Mouse (Mus musculus): Measurements from ENCODE around the gene Scarb1. TPM values are rescaled to one million over a fixed set of nuclear protein-coding genes. Genes with fewer than 3 reads are reported as not detected.

Gene Scarb1
- polyA plus RNA-seq, 1 experiment from 2014 or later, result 58.0 TPM

DNA sequence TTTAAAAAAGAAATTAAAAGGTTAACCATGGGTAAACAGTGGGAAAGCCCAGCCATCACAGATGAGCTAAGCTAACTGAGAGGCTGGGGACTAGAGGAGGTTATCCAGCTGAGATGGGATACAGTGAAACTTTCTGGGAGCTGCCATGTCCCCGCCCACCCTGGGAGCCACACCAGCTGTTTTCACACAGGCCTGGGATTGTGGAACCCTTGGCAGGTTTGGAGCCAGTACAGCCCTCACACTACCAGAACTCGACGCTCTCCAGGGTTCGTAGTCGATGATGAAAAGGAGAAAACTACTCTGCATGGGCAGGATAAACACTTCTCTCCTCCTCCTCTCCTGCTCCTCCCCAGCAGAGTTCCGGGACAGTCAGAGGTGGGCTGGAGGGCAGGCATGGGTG, 105.0 kb downstream of the Scarb1 start:
- Histone ChIP-seq H3K9me3 (ENCODE audit: low read depth, low read length) (no peaks in the 10 kb centered on the region), H3K27me3 (ENCODE audit: insufficient read depth, low read length) (no peaks in the 10 kb centered on the region), H3K36me3 (ENCODE audit: insufficient read depth) (no peaks in the 10 kb centered on the region), H3K4me1 (ENCODE audit: insufficient read depth) (no peaks in the 10 kb centered on the region), H3K27ac (ENCODE audit: low read depth) (no peak overlapping the region), H3K4me3 (ENCODE audit: low read depth, low read length) (no peak overlapping the region), H3K4me2 (no peak overlapping the region), H3K9ac (no peak overlapping the region)
- DNase-seq, result peak; percentile 67
- 25% methylated on average over 6 of the region's 6 CpGs for WGBS
- peak; percentile 53; the same call in 1 of the 2 replicates for ATAC-seq (ENCODE audit: insufficient read depth)
- TF ChIP-seq CTCF (IDR thresholded peaks at IDR 0.05; ENCODE audit: low read depth), result no peak

- ATAC-seq (ENCODE audit: insufficient read depth) (no peak), DNase-seq (peak; percentile 34)
- H3K27ac ChIP-seq (ENCODE audit: low read depth), result no peak overlapping the region
- no peaks in the 10 kb centered on the region for H3K27me3 ChIP-seq (ENCODE audit: insufficient read depth, low read length)
- no peak overlapping the region for H3K4me2 ChIP-seq
- H3K9me3 ChIP-seq (ENCODE audit: low read depth, low read length), result no peaks in the 10 kb centered on the region
- peak; percentile 45 for TF ChIP-seq CTCF (IDR thresholded peaks at IDR 0.05; ENCODE audit: low read depth)
- no peaks in the 10 kb centered on the region for H3K36me3 ChIP-seq (ENCODE audit: insufficient read depth)
- no peaks in the 10 kb centered on the region for H3K4me1 ChIP-seq (ENCODE audit: insufficient read depth)
- no peak overlapping the region for H3K9ac ChIP-seq
- no peak overlapping the region for H3K4me3 ChIP-seq (ENCODE audit: low read depth, low read length)
- WGBS, result 92% methylated on average over 3 of the region's 3 CpGs
Measured at GRCm38 (mm10) chr5:125235398-125235797, 105.5 kb downstream of the Scarb1 start.

- TF ChIP-seq CTCF (IDR thresholded peaks at IDR 0.05; ENCODE audit: low read depth), result no peak
- Histone ChIP-seq H3K4me2 (no peak overlapping the region), H3K4me1 (ENCODE audit: insufficient read depth) (no peaks in the 10 kb centered on the region), H3K27ac (ENCODE audit: low read depth) (no peak overlapping the region), H3K9me3 (ENCODE audit: low read depth, low read length) (no peaks in the 10 kb centered on the region), H3K27me3 (ENCODE audit: insufficient read depth, low read length) (no peaks in the 10 kb centered on the region), H3K4me3 (ENCODE audit: low read depth, low read length) (no peak overlapping the region), H3K36me3 (ENCODE audit: insufficient read depth) (no peaks in the 10 kb centered on the region), H3K9ac (no peak overlapping the region)
- DNase-seq (no peak), ATAC-seq (ENCODE audit: insufficient read depth) (no peak)
- WGBS, result 25% methylated on average over 8 of the region's 8 CpGs
Measured at GRCm38 (mm10) chr5:125234399-125234798, 106.5 kb downstream of the Scarb1 start.

GRCm38 (mm10) chr5:125233478-125233877, 107.4 kb downstream of the Scarb1 start:
- H3K9ac ChIP-seq, result no peak overlapping the region
- no peak overlapping the region for H3K4me2 ChIP-seq
- H3K4me3 ChIP-seq (ENCODE audit: low read depth, low read length), result no peak overlapping the region
- TF ChIP-seq CTCF (IDR thresholded peaks at IDR 0.05; ENCODE audit: low read depth), result no peak
- DNase-seq, result no peak
- WGBS, result 83% methylated on average over 1 of the region's 1 CpGs
- no peaks in the 10 kb centered on the region for H3K4me1 ChIP-seq (ENCODE audit: insufficient read depth)
- H3K9me3 ChIP-seq (ENCODE audit: low read depth, low read length), result no peaks in the 10 kb centered on the region
- ATAC-seq (ENCODE audit: insufficient read depth), result no peak
- no peak overlapping the region for H3K27ac ChIP-seq (ENCODE audit: low read depth)
- no peaks in the 10 kb centered on the region for H3K36me3 ChIP-seq (ENCODE audit: insufficient read depth)
- no peaks in the 10 kb centered on the region for H3K27me3 ChIP-seq (ENCODE audit: insufficient read depth, low read length)

DNA sequence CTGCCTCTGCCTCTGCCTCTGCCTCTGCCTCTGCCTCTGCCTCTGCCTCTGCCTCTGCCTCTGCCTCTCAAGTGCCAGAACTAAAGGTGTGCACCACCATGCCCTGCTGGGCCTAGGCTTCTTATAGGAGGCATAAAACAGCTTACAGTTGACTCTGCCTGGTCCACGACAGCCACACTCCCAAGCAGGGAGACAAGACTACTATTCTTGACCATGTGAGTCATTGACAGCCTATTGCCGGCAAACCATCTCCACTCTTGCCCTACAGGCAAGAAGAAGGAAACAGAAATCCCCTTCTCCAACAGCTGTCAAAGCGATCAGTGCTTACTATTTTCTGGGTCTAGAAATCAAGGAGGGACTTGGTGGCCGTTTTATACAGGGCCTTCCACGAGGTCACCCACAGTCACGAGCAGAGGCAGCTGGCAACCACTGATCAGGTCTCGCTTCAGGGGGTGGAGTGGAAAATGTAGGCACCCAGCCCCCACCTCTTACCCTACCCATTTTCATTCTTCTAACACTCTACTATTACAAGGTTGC, 108.4 kb downstream of the Scarb1 start:
- no peak overlapping the region for H3K4me2 ChIP-seq
- H3K27me3 ChIP-seq (ENCODE audit: insufficient read depth, low read length), result no peaks in the 10 kb centered on the region
- no peak overlapping the region for H3K27ac ChIP-seq (ENCODE audit: low read depth)
- no peaks in the 10 kb centered on the region for H3K36me3 ChIP-seq (ENCODE audit: insufficient read depth)
- TF ChIP-seq CTCF (IDR thresholded peaks at IDR 0.05; ENCODE audit: low read depth), result no peak
- no peaks in the 10 kb centered on the region for H3K4me1 ChIP-seq (ENCODE audit: insufficient read depth)
- ATAC-seq (ENCODE audit: insufficient read depth) (no peak), DNase-seq (no peak)
- peaks cover 3% of the 10 kb centered on the region; the same call in 1 of the 2 replicates for H3K9me3 ChIP-seq (ENCODE audit: low read depth, low read length)
- H3K9ac ChIP-seq, result no peak overlapping the region
- H3K4me3 ChIP-seq (ENCODE audit: low read depth, low read length), result no peak overlapping the region
- 82% methylated on average over 7 of the region's 7 CpGs for WGBS

DNA sequence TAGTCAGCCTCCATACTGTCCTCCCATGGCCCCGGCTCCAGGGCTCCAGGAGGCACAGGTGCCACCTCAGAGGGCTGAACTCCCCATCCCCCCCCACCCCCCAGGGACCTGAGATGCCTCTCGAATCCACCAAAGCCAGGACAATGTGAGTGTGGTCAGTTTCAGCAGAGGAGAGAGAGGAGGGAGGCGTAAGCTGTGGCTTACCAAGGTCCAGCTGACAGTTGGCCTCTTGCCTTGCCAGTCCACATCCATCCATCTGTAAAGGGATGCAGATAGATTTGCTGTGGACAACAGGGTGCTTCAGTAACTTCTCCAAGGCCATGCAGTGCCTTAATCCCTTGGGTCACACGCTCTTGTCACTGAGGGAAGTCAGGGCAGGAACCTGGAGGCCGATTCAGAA, 110.4 kb downstream of the Scarb1 start:
- Histone ChIP-seq H3K36me3 (ENCODE audit: insufficient read depth) (no peaks in the 10 kb centered on the region), H3K4me3 (ENCODE audit: low read depth, low read length) (no peak overlapping the region), H3K27ac (ENCODE audit: low read depth) (no peak overlapping the region), H3K27me3 (ENCODE audit: insufficient read depth, low read length) (no peaks in the 10 kb centered on the region), H3K9ac (no peak overlapping the region), H3K4me1 (ENCODE audit: insufficient read depth) (no peaks in the 10 kb centered on the region), H3K9me3 (ENCODE audit: low read depth, low read length) (peaks cover 4% of the 10 kb centered on the region; the same call in 1 of the 2 replicates), H3K4me2 (no peak overlapping the region)
- no peak for TF ChIP-seq CTCF (IDR thresholded peaks at IDR 0.05; ENCODE audit: low read depth)
- DNase-seq (no peak), ATAC-seq (ENCODE audit: insufficient read depth) (no peak)
- 72% methylated on average over 5 of the region's 5 CpGs for WGBS

- H3K36me3 ChIP-seq (ENCODE audit: insufficient read depth), result no peaks in the 10 kb centered on the region
- no peak overlapping the region for H3K27ac ChIP-seq (ENCODE audit: low read depth)
- H3K27me3 ChIP-seq (ENCODE audit: insufficient read depth, low read length), result no peaks in the 10 kb centered on the region
- H3K4me2 ChIP-seq, result no peak overlapping the region
- no peak for ATAC-seq (ENCODE audit: insufficient read depth)
- WGBS, result 66% methylated on average over 2 of the region's 2 CpGs
- no peaks in the 10 kb centered on the region for H3K4me1 ChIP-seq (ENCODE audit: insufficient read depth)
- no peak overlapping the region for H3K9ac ChIP-seq
- DNase-seq, result no peak
- no peak for TF ChIP-seq CTCF (IDR thresholded peaks at IDR 0.05; ENCODE audit: low read depth)
- no peak overlapping the region for H3K4me3 ChIP-seq (ENCODE audit: low read depth, low read length)
- H3K9me3 ChIP-seq (ENCODE audit: low read depth, low read length), result peaks cover 4% of the 10 kb centered on the region; the same call in 1 of the 2 replicates
Measured at GRCm38 (mm10) chr5:125229097-125229496, 111.8 kb downstream of the Scarb1 start.

All from lung, embryonic 14.5 days (tissue).